Mouse (Mus musculus): ENCODE results near the gene St6galnac4.

DNA sequence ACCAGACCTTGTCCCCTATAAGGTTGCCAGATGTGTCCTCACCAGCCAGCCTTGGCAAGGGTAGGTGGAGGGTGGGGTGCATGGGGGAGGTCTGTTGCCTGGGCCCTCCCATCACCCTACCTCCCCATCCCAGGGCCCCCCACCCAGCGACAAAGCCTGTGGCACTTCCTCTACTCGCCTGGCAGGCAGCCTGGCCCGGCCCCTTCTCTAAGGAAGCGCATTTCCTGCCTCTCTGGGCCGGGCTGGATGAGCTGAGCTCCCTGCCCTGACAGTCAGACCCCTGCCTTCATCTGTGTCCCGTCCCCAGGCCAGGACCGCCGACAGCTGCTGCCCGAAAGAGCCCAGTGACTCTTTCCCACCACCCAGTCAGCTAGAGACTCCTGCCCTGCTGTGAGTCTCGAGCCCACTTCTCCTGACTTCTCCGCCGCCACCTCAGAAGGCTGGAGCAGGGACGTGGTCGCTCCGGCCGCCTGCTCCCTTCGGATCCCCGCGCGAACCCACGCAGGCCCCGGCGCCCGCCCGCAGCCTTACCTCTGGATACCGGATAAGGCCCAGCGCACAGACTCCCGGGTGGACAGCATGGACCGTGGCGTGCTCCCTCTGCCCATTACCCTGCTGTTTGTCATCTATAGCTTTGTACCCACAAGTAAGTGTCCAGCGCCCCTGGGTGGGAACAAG lies 59.6 kb downstream of the St6galnac4 start, which contains the start of gene Eng:
- TF ChIP-seq POLR2A (IDR thresholded peaks at IDR 0.05; ENCODE audit: borderline replicate concordance, extremely low read depth, low read depth, low read length) (peak; percentile 95), CTCF (IDR thresholded peaks at IDR 0.05; ENCODE audit: insufficient read depth, low read length) (no peak)
